Mouse (Mus musculus) megakaryocyte progenitor cell, adult 5-6 weeks (primary cell): Measurements from ENCODE around the gene Sec14l1. TPM values are rescaled to one million over a fixed set of nuclear protein-coding genes. Genes with fewer than 3 reads are reported as not detected.

Experiments used
- ATAC-seq: replicated peaks from 2 replicates; pipeline ENCODE4 v1.8.0; 2016; ENCODE audit warnings: mild to moderate bottlenecking, moderate TSS enrichment, inconsistent platforms; ENCODE audit not compliant: poor library complexity
- total RNA-seq, 2 experiments: library from RNA; stranded (forward) in 1 of 2; stranded (reverse) in 1 of 2; fragments of 157-497, 149-512 nt in 1 of 2; fragments of 200-1000 nt in 1 of 2; gene quantifications; 2 replicates each; pipeline versions ENCODE4 v1.2.3 to v1.2.4; 2015 to 2017

The Sec14l1 gene
- total RNA-seq, 2 experiments from 2014 or later: 9.8 to 12.9 TPM

DNA sequence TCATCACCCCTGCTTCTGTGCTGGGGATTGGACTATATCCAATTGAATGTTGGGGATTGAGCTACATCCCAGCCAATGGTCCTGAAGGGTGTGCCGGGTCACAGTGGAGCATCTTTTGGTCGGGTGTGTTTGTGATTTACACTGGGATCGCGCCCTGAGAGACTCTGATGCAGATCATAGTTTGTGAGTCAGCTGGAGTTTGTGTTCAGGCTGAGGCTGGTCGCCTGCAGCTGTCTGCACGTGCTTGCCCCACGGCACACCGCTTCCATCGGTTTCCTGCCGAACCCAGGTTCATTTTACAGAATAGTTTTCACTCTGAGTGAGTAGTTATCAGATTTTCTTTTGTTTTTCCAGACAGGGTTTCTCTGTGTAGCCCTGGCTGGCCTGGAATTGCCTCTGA lies 9.6 kb downstream of the Sec14l1 start:
- no peak for ATAC-seq

DNA sequence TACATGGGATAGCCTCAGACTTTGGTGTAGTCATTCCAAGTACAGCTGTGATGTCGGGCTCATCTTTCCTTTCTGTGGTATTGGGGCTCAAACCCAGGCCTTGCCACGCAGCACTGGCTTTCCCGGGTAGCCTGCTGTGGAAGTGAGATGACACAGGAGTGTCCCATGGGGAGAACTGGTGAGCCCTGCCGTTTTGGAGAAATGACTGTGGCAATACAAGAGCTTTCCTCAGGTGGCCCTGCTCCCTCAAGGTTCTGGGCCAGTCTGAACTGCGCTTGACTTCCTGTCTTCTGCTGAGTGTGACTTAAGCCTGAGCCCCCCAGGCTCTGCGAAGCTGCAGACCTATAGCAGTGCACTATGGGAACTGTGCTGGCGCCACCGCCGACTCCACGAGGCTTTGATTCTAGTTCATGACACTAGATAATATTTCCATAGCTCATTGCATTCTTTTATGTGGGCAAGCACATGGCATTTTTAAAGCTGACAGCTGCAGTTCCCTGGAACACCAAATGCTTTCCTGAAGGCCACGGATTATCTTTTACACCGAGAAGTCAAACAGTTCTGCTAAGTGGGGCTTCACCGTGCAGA lies 12.4 kb downstream of the Sec14l1 start:
- no peak for ATAC-seq

- no peak for ATAC-seq
These were observed 13.1 kb downstream of the Sec14l1 start for GRCm38 (mm10) chr11:117127931-117128548.

GRCm38 (mm10) chr11:117129473-117129872 lies 14.5 kb downstream of the Sec14l1 start:
- ATAC-seq: no peak

DNA sequence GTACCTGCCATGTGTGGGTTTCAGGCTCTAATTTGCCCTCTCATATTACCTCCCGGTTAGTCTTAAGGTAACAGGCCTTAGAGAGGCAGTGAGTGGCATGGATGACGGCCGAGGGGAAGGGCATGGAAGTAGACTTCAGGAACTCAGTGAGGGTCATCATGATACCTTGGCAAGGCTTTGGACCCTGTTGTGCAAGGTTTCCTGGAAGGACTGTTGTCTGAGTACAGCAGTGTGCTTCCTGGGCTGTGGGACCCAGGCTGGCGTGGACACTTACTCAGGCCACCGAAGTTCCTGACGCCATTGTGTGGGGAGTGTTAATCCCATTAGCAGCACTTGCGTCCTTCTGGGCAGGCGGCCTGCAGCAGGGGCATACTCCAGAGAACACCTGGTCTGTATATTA lies 15.1 kb downstream of the Sec14l1 start:
- ATAC-seq: no peak

DNA sequence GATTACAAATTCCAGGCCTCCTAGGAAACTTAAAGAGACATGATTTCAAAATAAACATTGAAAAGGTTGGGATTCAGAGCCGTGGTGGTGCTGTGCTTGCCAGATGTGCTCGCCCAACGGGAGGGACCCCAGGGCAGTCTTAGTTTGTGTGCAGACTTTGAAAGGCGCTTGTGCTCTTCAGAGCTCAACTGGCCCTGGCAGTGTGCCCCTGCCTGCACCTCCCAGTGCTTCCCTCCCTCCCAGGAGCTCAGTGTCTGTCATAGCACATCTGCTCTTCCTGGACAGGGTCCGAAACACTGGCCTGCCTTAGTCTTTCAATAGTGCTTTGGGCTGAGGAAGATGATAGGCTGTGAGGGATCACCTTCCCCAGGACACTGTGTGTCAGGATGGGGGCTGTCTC lies 15.9 kb downstream of the Sec14l1 start:
- no peak for ATAC-seq

- ATAC-seq: no peak
These were observed 16.5 kb downstream of the Sec14l1 start for GRCm38 (mm10) chr11:117131450-117131849.

- no peak for ATAC-seq
These were observed 19.9 kb downstream of the Sec14l1 start for GRCm38 (mm10) chr11:117134776-117135387.

GRCm38 (mm10) chr11:117135457-117136290 lies 20.7 kb downstream of the Sec14l1 start:
- no peak for ATAC-seq

DNA sequence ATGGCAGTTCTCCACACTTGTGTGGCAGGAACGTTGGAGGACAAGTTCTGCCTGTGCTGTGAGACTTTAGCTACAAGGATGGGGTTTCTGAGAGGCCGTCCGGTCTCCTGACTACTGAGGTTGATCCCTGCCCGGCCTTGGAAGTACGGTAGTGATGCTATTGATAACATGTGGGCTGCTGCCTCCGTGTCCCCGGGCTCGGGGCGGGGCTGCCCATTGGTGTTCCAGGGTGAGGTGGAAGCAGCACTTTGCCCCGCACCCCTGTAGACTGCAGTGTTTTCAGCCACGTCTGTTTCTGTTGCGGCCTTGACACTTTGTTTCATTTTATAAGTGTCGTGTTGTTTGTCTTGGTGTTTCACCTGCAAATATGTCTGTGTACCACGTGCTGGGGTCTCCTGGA lies 21.9 kb downstream of the Sec14l1 start:
- no peak for ATAC-seq

DNA sequence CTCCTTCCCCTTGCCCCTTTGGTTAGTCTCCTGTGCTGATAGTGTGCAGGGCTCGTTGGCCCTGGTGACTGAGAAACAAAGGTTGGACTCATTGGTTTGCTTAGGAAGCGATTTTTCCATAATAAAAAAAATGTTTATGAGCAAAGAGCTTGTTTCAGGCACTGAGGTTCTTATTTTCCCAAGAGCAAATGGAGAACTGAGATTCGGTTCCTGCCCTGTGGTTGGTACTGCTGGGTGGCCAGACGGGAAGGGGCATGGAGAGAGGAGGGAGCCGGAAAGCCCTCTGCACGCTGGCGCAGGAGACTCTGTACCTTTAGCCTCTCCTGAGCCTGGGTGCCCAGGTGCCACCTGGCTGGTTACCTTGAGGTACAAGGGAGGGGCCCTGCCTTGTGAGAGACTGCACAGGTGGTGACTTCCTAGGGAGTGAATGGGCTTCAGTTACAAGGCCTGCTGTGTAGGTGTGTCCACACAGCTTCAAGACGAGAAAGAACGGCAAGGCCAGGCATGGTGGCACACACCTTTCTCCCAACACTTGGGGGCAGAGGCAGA lies 23.3 kb downstream of the Sec14l1 start:
- ATAC-seq: no peak

DNA sequence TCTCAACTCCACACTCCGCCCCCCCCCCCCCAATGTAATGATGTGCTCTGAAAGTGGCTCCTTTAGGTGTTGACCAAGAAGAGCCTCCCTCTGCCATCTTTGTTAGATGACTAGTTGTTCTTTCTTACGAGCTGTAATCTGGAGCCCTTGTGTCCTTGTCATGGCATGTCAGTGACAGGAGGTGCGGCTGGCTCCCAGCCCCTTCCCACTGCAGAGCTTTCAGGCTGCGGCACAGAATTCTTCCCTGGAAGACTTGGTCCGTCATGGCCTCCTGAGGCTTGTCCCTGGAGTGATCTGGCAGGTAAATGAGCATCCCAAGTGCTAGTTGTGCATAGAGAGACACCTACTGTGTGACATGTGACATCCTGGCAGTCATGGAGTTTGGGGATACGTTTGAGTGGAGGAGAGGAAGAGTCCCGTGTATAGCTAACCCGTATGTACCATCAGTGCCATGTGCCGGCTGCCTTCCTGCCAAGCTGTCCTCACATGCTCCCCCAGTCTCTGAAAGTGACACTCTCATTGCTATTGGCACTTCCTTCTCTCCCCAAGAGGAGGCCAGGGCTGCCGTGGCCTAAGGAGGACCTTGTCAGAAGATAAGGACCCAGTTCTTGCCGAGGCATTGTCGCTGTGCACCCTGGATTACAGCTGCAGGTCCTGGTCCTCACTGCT lies 24.0 kb downstream of the Sec14l1 start:
- ATAC-seq: peak; percentile 62

- no peak for ATAC-seq
These were observed 26.5 kb downstream of the Sec14l1 start for GRCm38 (mm10) chr11:117141376-117142001.

GRCm38 (mm10) chr11:117142507-117142906 lies 27.5 kb downstream of the Sec14l1 start:
- ATAC-seq: no peak; the same call in 1 of the 2 replicates

DNA sequence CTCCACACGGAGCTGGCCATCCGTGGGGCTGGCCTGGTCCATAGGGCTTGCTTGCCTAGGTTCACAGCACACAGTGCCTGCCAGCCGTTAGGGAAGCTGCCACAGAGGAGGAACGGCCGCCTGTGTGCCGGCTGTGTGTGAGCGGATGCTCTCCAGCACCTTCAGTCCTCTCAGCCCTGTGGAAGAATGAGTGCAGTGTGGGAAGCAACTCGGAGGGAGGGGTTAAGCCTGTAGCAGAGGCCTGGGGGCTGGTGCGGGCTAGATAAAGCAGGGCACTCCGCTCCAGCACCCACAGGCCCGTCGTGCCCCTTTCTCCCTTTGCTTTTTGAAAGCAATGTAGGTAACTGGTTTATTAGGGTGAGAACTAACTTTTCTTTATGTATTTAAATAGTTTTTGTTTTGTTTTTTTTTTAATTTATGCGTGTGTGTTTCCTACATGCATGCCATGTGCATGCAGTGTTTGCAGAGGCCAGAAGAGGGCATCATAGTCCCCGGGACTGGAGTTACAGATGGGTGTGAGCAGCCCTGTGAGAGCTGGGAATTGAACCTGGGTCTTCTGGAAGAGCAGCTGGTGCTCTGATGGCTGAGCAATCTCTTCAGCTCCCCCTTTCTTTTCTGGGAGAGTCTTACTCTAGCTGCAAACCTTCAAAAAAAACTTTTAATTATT lies 30.6 kb downstream of the Sec14l1 start:
- ATAC-seq: no peak

- ATAC-seq: no peak
These were observed 31.1 kb downstream of the Sec14l1 start for GRCm38 (mm10) chr11:117146118-117146506.

DNA sequence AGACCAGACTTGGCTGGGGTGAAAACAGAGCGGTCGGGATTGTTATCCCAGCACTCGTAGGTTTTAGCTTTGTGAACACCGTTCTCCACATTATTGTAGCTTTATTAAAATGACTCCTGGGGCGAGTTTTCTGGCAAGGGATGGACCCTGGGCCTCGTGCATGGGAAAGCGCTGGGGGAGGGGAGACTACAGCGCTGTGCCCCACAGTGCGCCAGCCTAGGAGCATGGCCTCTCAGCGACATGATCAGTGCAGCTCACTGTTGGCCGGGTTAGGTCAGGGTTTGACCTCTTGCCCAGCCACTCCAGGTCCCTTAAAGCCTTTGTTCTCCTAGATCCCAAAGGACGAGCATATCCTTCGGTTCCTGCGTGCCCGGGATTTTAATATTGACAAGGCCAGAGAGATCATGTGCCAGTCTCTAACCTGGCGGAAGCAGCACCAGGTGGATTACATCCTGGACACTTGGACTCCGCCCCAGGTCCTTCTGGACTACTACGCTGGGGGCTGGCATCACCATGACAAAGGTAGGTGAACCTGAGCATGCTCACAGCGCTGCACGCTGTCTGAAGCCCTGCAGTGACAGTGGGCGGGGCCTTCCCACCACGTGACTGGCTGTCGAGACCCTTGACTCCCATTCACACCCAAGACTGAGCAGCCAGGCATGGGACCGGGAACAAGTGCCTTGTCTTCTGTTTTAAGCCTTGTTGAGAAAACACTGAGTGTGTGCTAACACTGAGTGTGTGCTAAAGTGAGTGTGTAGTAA lies 32.0 kb downstream of the Sec14l1 start:
- no peak for ATAC-seq

GRCm38 (mm10) chr11:117148893-117149685 lies 34.1 kb downstream of the Sec14l1 start:
- ATAC-seq: no peak
